Mouse (Mus musculus) kidney, embryonic 15.5 days (tissue): Measurements from ENCODE around the gene Slc25a44. TPM values are rescaled to one million over a fixed set of nuclear protein-coding genes. Genes with fewer than 3 reads are reported as not detected.
"Not testable (repeated sequence)": the region's sequence is repeated elsewhere in the genome, so short reads cannot be mapped to it uniquely, and the experiment has no call there.

Experiments used
- ATAC-seq: fragments of 200-750 bp; cut with Nextera tagmentation; replicated peaks from 2 replicates; pipeline ENCODE4 v1.8.0; 2017; ENCODE audit warnings: moderate TSS enrichment; ENCODE audit not compliant: low FRiP score
- H3K27ac ChIP-seq: fragments of 300-500 bp; sonication (generic); 2 replicates; pipeline ENCODE4 v1.5.1; 2015; ENCODE audit warnings: mild to moderate bottlenecking, inconsistent platforms
- H3K27me3 ChIP-seq: fragments of 300-500 bp; sonication (generic); 2 replicates; pipeline ENCODE4 v1.6.1; 2015; ENCODE audit warnings: inconsistent platforms
- H3K36me3 ChIP-seq: fragments of 300-500 bp; sonication (generic); 2 replicates; pipeline ENCODE4 v1.6.1; 2015; ENCODE audit warnings: inconsistent platforms
- H3K4me1 ChIP-seq: fragments of 300-500 bp; sonication (generic); 2 replicates; pipeline ENCODE4 v1.6.1; 2015; ENCODE audit warnings: inconsistent platforms
- H3K4me2 ChIP-seq: fragments of 300-500 bp; sonication (generic); 2 replicates; pipeline ENCODE4 v1.6.1; 2015; ENCODE audit warnings: moderate library complexity, mild to moderate bottlenecking, inconsistent platforms
- H3K4me3 ChIP-seq: fragments of 300-500 bp; sonication (generic); replicated peaks from 2 replicates; pipeline ENCODE4 v1.5.1; 2015; ENCODE audit warnings: mild to moderate bottlenecking, inconsistent platforms
- H3K9ac ChIP-seq: fragments of 300-500 bp; sonication (generic); 2 replicates; pipeline ENCODE4 v1.6.1; 2015; ENCODE audit warnings: mild to moderate bottlenecking, inconsistent platforms
- H3K9me3 ChIP-seq: fragments of 300-500 bp; sonication (generic); replicated peaks from 2 replicates; pipeline ENCODE4 v1.6.1; 2016; ENCODE audit warnings: inconsistent platforms
- WGBS: fragments of 180-500 bp; shearing (Covaris S2); methylation state at CpG from one replicate; pipeline ENCODE4 v1.1.7; 2015; ENCODE audit warnings: mixed read lengths; 5-methylcytosine and 5-hydroxymethylcytosine counted together
- polyA plus RNA-seq: library from polyadenylated mRNA; unstranded; fragments of >200 nt; fragmentation: Nextera tagmentation; extraction: Ambion mirVana; gene quantifications from 2 replicates; pipeline ENCODE4 v1.2.1, GENCODE M21; 2015

Slc25a44 gene
- polyA plus RNA-seq, 1 experiment from 2014 or later: 17.6 TPM

DNA sequence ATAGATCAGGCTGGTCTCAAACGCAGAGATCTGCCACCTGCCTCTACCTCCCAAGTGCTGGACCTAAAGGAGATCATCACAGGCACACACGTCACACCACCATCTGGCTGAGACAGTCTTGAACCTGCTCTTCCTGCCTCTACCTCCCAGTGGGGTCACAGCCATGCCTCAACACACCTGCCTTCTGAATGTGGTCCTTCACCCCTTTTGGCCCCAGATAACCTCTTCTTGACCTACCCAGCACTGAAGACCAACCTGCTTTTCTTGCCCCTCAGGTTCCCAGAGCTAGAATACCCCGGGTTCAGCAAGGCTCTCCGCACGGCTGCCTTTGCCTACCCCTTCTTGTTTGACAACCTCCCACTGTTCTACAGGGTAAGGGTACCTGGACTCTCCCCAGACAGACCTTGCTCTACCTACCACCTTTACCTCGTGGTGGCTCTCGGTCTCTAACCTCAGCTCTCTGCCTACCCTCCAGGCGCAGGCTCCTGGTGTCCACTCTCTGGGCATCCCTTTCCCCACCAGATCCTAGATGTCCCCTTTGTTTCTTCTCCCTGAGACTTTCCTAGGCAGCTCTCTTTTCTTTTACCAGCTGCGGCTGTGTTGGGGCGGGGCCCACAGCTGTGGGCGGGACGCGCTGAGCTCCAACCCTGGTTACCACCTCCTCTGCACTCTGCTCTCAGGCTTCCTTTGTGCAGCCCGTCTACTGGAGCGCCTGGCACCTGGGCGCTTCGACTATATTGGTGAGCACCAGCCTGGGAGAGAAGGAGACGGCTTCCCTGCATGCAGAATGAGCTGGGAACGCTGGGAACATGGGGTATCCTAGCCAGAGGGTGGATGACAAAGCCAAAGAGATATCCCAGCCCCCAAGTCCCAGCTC is 49.0 kb downstream of the Slc25a44 start:
- ATAC-seq: peak; percentile 92
- H3K4me3 ChIP-seq: peak overlapping the region; percentile 20

DNA sequence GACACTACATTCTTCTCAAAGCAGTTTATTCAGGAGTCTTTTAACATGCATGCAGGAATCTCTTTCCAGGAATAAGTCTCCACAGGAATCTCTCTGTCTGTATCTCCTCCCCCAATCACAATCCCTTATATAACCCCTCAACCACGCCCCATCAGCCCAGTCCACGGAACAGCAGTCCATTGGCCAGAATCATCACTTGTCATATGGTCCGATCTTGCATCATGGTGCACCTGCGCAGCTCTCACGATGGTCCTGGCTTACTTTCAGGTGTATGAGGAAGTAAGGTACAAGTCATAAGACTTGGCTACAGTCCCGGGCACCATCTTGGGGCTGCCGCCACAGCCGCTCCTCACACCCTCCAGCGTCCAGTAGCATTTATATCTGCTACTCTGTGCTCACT is 52.3 kb downstream of the Slc25a44 start, which contains the start of gene Bglap3:
Bglap3 (minus strand) TSS at position 101 of the 400 bp plus-strand sequence.
- H3K27ac ChIP-seq, H3K36me3 ChIP-seq, H3K27me3 ChIP-seq, H3K9me3 ChIP-seq, H3K4me2 ChIP-seq, H3K4me3 ChIP-seq, H3K9ac ChIP-seq, ATAC-seq, H3K4me1 ChIP-seq: not testable (repeated sequence)
- 93% methylated on average over 9 of the region's 9 CpGs for WGBS

More for the DNA sequence above, 49.0 kb downstream of the Slc25a44 start:
- H3K36me3 ChIP-seq, H3K9me3 ChIP-seq, H3K4me1 ChIP-seq, H3K27me3 ChIP-seq: not testable (repeated sequence)
- 11% methylated on average over 19 of the region's 19 CpGs for WGBS
- Histone ChIP-seq H3K27ac (peak overlapping the region; percentile 85), H3K4me2 (peak overlapping the region; percentile 50), H3K9ac (0 out of 2 replicates have a peak overlapping the region, but pooled peaks have one; percentile 33)

DNA sequence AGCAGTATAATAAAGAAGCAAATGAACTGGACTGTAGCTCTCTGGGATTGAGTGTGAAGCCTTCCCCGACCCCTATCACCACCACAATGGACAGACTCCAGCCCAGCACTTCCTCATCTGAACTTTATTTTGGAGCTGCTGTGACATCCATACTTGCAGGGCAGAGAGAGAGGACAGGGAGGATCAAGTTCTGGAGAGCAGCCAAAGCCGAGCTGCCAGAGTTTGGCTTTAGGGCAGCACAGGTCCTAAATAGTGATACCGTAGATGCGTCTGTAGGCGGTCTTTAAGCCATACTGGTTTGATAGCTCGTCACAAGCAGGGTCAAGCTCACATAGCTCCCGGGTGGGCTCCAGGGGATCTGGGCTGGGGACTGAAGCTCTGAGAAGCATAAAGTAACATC is 56.4 kb downstream of the Slc25a44 start:
- not testable (repeated sequence) for H3K4me3 ChIP-seq, H3K4me2 ChIP-seq, H3K27ac ChIP-seq, ATAC-seq, H3K9ac ChIP-seq, H3K36me3 ChIP-seq, H3K9me3 ChIP-seq
- H3K4me1 ChIP-seq: peaks cover 24% of the 10 kb centered on the region
- peaks cover 20% of the 10 kb centered on the region for H3K27me3 ChIP-seq
- WGBS: 81% methylated on average over 7 of the region's 7 CpGs

DNA sequence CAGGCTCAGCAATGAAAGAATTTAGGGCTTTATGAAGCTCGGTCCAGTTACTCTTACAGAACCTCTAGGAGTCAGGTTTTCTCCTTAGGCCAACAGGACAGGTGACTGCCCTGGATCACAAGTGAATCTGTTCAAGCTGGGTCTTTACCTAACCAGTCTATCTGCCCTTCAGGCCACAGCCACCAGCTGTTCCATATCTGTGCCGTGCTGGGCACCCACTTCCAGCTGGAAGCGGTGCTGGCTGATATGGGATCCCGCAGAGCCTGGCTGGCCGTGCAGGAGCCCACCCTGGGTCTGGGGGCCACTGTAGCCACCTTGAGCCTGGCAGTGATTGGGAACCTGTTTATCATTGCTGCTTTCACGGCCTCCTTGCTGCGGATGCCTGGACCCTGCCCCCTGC is 57.4 kb downstream of the Slc25a44 start:
- H3K4me3 ChIP-seq, H3K9ac ChIP-seq, ATAC-seq, H3K27ac ChIP-seq, H3K9me3 ChIP-seq, H3K36me3 ChIP-seq: not testable (repeated sequence)
- peaks cover 20% of the 10 kb centered on the region for H3K27me3 ChIP-seq
- peaks cover 24% of the 10 kb centered on the region for H3K4me1 ChIP-seq
- 59% methylated on average over 3 of the region's 7 CpGs for WGBS
- H3K4me2 ChIP-seq: peak overlapping the region; percentile 55

DNA sequence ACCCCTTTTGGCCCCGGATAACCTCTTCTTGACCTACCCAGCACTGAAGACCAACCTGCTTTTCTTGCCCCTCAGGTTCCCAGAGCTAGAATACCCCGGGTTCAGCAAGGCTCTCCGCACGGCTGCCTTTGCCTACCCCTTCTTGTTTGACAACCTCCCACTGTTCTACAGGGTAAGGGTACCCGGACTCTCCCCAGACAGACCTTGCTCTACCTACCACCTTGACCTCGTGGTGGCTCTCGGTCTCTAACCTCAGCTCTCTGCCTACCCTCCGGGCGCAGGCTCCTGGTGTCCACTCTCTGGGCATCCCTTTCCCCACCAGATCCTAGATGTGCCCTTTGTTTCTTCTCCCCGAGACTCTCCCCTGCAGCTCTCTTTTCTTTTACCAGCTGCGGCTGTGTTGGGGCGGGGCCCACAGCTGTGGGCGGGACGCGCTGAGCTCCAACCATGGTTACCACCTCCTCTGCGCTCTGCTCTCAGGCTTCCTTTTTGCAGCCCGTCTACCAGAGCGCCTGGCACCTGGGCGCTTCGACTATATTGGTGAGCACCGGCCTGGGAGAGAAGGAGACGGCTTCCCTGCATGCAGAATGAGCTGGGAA is 58.0 kb downstream of the Slc25a44 start:
- Histone ChIP-seq H3K4me3 (peak overlapping the region; percentile 29; the same call in 1 of the 2 replicates), H3K27me3 (peaks cover 20% of the 10 kb centered on the region), H3K4me2 (peak overlapping the region; percentile 55), H3K4me1 (peaks cover 24% of the 10 kb centered on the region), H3K36me3 (peaks cover 13% of the 10 kb centered on the region), H3K27ac (peak overlapping the region; percentile 56; the same call in 1 of the 2 replicates)
- H3K9me3 ChIP-seq, H3K9ac ChIP-seq: not testable (repeated sequence)
- WGBS: 4% methylated on average over 21 of the region's 22 CpGs
- ATAC-seq: peak; percentile 81

DNA sequence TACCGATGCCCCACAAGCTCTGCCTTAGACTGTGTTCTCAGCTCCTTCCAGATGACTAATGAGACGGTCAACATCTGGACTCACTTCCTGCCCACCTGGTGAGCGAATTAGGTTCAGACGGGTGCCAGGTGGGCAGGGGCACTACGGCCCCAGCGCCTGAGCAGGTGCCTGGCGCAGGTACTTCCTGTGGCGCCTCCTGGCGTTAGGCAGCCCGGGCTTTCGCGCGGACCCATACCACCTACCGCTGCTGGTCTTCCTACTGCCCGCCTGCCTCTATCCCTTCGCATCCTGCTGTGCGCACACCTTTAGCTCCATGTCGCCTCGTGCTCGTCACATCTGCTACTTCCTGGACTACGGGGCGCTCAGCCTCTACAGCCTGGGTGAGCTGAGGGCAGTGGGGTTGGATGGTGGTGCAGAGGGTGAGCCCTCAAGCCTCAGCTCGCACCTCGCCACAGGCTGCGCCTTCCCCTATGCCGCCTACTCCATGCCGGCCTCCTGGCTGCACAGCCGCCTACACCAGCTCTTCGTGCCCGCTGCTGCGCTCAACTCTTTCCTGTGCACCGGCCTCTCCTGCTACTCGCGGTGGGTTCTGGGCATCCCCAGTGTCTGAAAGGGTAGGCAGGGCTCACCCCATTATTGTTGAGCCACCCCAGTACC is 59.1 kb downstream of the Slc25a44 start:
- no peak overlapping the region for H3K4me3 ChIP-seq
- H3K36me3 ChIP-seq: peaks cover 24% of the 10 kb centered on the region
- no peak overlapping the region for H3K9ac ChIP-seq
- peak overlapping the region; percentile 10; the same call in 1 of the 2 replicates for H3K4me2 ChIP-seq
- 34% methylated on average over 34 of the region's 34 CpGs for WGBS
- peaks cover 9% of the 10 kb centered on the region for H3K9me3 ChIP-seq
- peaks cover 20% of the 10 kb centered on the region for H3K27me3 ChIP-seq
- peaks cover 24% of the 10 kb centered on the region for H3K4me1 ChIP-seq
- no peak for ATAC-seq
- no peak overlapping the region for H3K27ac ChIP-seq

DNA sequence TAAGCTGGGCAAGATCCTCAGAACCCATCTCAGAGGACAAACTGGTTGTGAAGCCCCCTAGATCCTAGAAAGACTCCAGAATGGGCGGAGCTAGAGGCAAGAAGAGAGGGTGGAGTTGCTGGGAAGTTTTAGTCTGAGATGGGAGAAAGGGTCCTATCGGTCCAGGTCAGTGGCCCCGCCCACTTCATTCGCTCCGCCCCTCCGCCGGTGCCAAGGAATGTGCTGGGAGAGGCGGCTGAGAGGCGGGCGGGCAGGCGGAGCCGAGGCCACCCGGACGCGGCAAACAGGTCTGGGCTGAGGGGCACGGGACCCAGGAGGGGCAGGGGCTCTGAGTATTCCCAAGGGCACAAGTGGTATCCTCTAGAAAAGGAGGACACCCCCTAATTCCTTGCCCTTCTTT is 60.6 kb downstream of the Slc25a44 start, which contains the start of gene Paqr6:
Paqr6 (plus strand) TSS at position 248 of the 400 bp plus-strand sequence.
- H3K4me3 ChIP-seq: peak within 1 kb of the TSS; percentile 30
- peaks cover 20% of the 10 kb centered on the region for H3K27me3 ChIP-seq
- peak; percentile 27; the same call in 1 of the 2 replicates for ATAC-seq
- H3K9ac ChIP-seq: no peak within 1 kb of the TSS
- peaks cover 28% of the 10 kb centered on the region for H3K4me1 ChIP-seq
- peak within 1 kb of the TSS; percentile 66 for H3K27ac ChIP-seq
- H3K9me3 ChIP-seq: no peaks in the 10 kb centered on the region
- WGBS: 1% methylated on average over 16 of the region's 16 CpGs
- peaks cover 39% of the 10 kb centered on the region for H3K36me3 ChIP-seq
- H3K4me2 ChIP-seq: peak within 1 kb of the TSS; percentile 52

DNA sequence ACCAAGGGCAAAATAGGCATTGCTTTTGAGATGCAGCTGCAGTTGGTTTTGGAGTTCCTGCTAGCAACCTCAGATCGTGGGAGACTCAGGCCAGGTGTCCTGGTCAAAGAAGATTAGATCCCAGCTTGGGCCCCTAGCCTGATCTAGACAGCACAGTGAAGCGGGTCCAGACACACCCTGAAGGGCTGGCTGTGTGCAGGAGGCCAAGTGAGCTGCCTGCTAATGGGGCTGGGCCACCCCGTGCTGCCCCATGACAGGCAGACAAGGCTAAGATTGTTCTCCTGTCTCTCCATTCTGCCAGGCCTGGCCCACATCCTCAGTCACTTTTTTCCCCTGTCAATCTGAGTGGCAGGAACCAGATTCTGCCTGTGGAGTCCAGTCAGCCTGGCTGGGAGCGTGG is 61.2 kb downstream of the Slc25a44 start:
- H3K27ac ChIP-seq: peak overlapping the region; percentile 66
- H3K9ac ChIP-seq: no peak overlapping the region
- no peak overlapping the region; the same call in 1 of the 2 replicates for H3K4me2 ChIP-seq
- no peak for ATAC-seq
- H3K27me3 ChIP-seq: peaks cover 20% of the 10 kb centered on the region
- H3K36me3 ChIP-seq: peaks cover 46% of the 10 kb centered on the region
- WGBS: 65% methylated on average over 4 of the region's 4 CpGs
- H3K9me3 ChIP-seq: no peaks in the 10 kb centered on the region
- H3K4me1 ChIP-seq: peaks cover 28% of the 10 kb centered on the region
- no peak overlapping the region for H3K4me3 ChIP-seq

DNA sequence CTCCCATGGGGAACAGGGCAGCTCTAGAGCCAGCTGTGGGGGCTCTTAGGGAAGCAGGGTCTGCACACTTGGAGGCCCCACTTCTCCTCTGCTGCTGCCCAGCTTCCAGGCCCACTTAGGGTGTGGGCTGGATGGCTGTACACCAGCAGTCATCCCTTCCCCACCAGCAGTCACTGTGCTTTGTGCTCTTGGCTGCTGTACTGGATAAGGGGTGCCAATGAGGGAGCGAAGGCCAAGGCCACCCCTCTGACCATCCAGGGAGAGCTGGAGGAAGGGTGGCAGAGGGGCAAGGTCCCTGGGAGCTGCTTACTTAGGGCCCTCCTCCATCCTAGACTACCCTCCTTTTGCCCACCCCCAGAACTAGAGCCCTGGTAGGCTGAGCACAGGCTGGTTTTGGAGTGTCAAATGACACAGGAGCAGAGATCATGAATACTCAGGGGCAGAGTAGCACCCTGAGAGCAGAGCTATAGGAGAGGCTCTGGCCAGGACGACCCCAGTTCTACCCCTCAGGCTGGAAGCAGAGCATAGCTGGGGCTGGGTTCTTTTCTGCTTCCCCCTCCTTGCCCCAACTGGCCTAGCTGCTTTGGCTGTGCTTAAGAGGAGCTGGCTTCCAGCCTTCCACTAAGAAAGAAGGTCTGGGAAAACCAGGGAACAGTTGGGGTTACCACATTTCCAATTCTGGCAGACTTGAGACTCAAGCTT is 63.2 kb downstream of the Slc25a44 start:
- H3K27me3 ChIP-seq: peaks cover 20% of the 10 kb centered on the region
- no peak overlapping the region for H3K4me3 ChIP-seq
- no peak overlapping the region for H3K4me2 ChIP-seq
- H3K36me3 ChIP-seq: peaks cover 65% of the 10 kb centered on the region
- H3K4me1 ChIP-seq: peaks cover 25% of the 10 kb centered on the region
- H3K9me3 ChIP-seq: no peaks in the 10 kb centered on the region
- no peak overlapping the region for H3K9ac ChIP-seq
- ATAC-seq: no peak
- no peak overlapping the region for H3K27ac ChIP-seq
- WGBS: 72% methylated on average over 2 of the region's 2 CpGs

DNA sequence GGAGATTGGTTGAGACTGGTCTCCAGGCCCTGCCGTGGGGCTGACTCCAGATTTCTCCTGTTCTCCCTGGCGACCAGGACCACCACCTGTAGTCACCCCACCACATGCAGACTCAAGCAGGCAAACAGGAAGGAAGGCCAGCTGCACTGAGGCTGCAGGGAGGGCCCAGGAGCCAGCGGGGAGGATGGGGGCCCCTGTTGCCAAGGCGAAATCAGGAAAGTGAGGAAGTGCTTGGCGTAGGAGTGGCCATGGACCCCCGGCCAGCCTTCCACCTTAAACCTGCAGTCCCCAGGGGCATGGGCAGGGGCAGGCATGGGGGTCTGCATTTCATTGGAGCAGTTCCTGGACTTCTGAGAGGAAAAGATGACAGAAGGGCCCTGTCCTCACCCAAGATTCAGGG is 63.8 kb downstream of the Slc25a44 start:
- peaks cover 72% of the 10 kb centered on the region for H3K36me3 ChIP-seq
- no peak for ATAC-seq
- 62% methylated on average over 6 of the region's 6 CpGs for WGBS

More for the DNA sequence above, 63.8 kb downstream of the Slc25a44 start:
- Histone ChIP-seq H3K4me2 (no peak overlapping the region), H3K27me3 (peaks cover 17% of the 10 kb centered on the region), H3K27ac (no peak overlapping the region), H3K9me3 (no peaks in the 10 kb centered on the region), H3K9ac (no peak overlapping the region), H3K4me1 (peaks cover 25% of the 10 kb centered on the region), H3K4me3 (no peak overlapping the region)
